Mouse (Mus musculus): ENCODE data around the gene Gpr34.

Gpr34 gene

DNA sequence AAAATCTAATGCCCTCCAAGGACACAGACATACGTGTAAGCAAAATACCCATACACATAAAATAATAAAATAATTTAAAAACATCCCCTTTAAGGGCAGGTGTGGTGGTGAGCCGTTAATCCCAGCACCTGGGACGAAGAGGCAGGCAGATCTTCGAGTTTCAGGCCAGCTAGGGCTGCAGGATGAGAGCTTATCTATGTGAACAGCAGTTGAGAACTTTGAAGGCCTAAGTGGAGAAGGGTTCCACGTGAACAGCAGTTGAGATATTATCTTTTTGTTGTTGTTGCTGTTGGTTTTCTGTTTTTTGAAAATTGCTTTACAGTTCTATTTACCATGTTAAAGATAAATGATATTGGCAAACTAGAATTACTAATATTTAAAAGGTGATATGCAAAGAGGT, 37.0 kb downstream of the Gpr34 start:
- no peak for ATAC-seq (ENCODE audit: insufficient number of reproducible peaks, low FRiP score, low TSS enrichment)

DNA sequence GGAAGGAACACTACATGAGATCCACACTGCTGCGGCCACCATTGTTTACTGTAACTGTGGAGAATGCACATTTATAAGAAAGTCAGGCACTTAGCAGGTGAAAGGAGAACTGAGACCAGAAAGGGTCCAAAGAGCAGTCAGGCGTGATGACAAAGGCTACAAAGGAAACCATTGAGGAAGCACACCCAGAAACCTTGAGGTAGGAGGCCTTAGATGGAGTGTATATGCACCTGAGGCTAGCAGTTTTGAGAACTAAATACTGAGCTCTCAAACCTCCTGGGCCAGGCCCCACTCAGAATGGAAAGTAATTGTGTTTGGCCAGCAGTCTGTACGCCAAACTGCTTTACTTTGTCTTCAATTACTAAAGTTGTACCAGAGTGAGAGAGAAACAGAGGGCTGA, 38.5 kb downstream of the Gpr34 start:
- ATAC-seq (ENCODE audit: insufficient number of reproducible peaks, low FRiP score, low TSS enrichment) = no peak

GRCm38 (mm10) chrX:13673001-13673400, 41.1 kb downstream of the Gpr34 start:
- ATAC-seq (ENCODE audit: insufficient number of reproducible peaks, low FRiP score, low TSS enrichment) = no peak

GRCm38 (mm10) chrX:13681748-13682147, 49.9 kb downstream of the Gpr34 start:
- no peak for ATAC-seq (ENCODE audit: insufficient number of reproducible peaks, low FRiP score, low TSS enrichment)

- ATAC-seq (ENCODE audit: insufficient number of reproducible peaks, low FRiP score, low TSS enrichment) = no peak
Measured at GRCm38 (mm10) chrX:13686589-13686988, 54.7 kb downstream of the Gpr34 start.

- ATAC-seq (ENCODE audit: insufficient number of reproducible peaks, low FRiP score, low TSS enrichment) = no peak
Measured at GRCm38 (mm10) chrX:13688356-13688755, 56.5 kb downstream of the Gpr34 start.

All from cerebellum, adult (tissue).